Mouse (Mus musculus): ENCODE measurements around the gene Cpox.

Gene Cpox

DNA sequence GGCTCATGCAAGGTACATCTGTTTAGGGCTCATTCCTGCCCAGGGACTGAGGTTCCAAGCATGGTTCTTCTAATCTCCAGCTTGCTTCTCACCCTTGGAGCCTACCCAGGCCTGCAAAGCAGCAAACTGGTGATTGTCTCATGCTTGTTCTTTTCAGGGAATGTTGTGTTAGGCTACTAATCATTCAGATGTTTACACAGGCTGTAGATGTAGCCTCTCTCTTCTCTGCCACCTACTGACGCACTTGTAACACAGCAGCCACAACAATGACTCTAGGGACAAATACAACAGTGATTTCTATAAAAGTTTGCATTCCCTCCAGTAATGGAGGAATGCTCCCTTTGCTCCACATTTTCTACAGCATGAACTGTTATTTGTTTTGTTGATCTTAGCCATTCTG is 81.2 kb downstream of the Cpox start:
- no peak for DNase-seq (ENCODE audit: low spot score in 2 of 2)

GRCm38 (mm10) chr16:58756191-58756590 is 86.1 kb downstream of the Cpox start:
- DNase-seq (ENCODE audit: low spot score in 2 of 2), result no peak

DNA sequence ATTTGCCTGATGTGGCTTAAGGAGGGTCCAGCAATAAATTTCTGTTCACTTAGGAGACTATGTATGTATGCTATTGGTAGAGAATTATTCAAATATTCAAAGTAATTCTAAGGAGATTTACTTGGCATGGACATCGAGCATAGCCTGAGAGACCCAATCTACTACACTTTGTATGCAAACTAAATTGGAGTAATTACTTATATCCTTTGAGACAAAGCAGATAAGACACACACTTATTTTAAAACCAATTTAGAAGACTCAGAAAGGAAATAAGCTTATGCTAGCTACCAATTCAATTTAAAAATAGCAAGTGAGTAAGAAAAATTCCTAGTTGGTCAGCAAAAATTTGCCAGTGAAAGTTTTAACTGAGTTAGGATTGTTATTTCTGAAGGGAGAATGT is 93.0 kb downstream of the Cpox start, which contains the start of gene Olfr172:
TSS of gene Olfr172 (minus strand) at position 101 of the 400 bp plus-strand sequence.
- DNase-seq (ENCODE audit: low spot score in 2 of 2), result no peak
